ENCODE assay signal across 21 mouse cellular contexts in the genomic region with DNA sequence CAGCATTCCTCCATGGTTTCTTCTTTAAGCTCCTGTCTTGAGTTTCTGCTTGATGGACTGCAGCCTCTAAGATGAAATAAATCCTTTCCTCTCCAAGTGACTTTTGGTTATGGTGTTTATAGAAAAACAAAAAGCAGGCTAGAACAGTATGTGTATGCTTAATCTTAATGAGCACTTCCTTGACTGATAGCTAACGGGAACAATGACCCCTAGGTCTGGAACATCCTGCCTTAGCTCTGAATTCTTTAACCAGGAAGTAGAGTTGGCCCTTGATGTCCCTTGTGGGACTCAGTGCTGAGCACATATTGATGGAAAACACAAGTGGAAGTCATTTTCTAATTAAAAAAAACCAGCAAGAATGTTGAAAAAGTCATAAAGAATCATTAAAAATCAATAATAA.
"Had no signal": no experiment of that assay in that cellular context is flagged by ENCODE, and none has a peak within 500 bp of the region (broad histone marks: within the 10 kb centered on the region; RNA-seq: fewer than 3 reads in every experiment).

No protein-coding gene starts in this region.

- H3K4me1 ChIP-seq: lung, embryonic 15.5 days; midbrain, embryonic 12.5 days; neural tube, embryonic 13.5 days; neural tube, embryonic 15.5 days had no signal

- ATAC-seq: lung, postnatal 0 days; midbrain, embryonic 16.5 days had no signal

- H3K9me3 ChIP-seq: lung, embryonic 15.5 days; midbrain, embryonic 10.5 days; midbrain, embryonic 12.5 days; neural tube, embryonic 13.5 days; neural tube, embryonic 15.5 days had no signal

- H3K9ac ChIP-seq: lung, embryonic 15.5 days; midbrain, embryonic 12.5 days; neural tube, embryonic 13.5 days; neural tube, embryonic 15.5 days had no signal

- H3K4me2 ChIP-seq: lung, embryonic 15.5 days; midbrain, embryonic 12.5 days; neural tube, embryonic 13.5 days; neural tube, embryonic 15.5 days had no signal

- DNase-seq: lung, adult 2 months; lung, postnatal 14 days; lung, postnatal 36 days; midbrain, embryonic 14.5 days; retina, postnatal 1 day; right cerebral cortex, adult 18-20 months; right cerebral cortex, postnatal 25 days; right cerebral cortex, postnatal 4 days; spleen, adult 18-20 months; thymus, adult 18-20 months; thymus, postnatal 14 days; thymus, postnatal 36 days had no signal

- H3K4me3 ChIP-seq: lung, embryonic 15.5 days; midbrain, embryonic 10.5 days; midbrain, embryonic 12.5 days; myocyte; neural tube, embryonic 13.5 days; neural tube, embryonic 15.5 days had no signal

- H3K27ac ChIP-seq: lung, embryonic 15.5 days; macrophage; midbrain, embryonic 10.5 days; midbrain, embryonic 12.5 days; neural tube, embryonic 13.5 days; neural tube, embryonic 15.5 days had no signal

- H3K36me3 ChIP-seq: lung, embryonic 15.5 days; midbrain, embryonic 10.5 days; midbrain, embryonic 12.5 days; neural tube, embryonic 13.5 days; neural tube, embryonic 15.5 days had no signal

- H3K27me3 ChIP-seq: lung, embryonic 15.5 days; midbrain, embryonic 12.5 days; neural tube, embryonic 13.5 days; neural tube, embryonic 15.5 days had no signal
